Comparison of ENCODE assay signal across 8 mouse cellular contexts in the genomic region with DNA sequence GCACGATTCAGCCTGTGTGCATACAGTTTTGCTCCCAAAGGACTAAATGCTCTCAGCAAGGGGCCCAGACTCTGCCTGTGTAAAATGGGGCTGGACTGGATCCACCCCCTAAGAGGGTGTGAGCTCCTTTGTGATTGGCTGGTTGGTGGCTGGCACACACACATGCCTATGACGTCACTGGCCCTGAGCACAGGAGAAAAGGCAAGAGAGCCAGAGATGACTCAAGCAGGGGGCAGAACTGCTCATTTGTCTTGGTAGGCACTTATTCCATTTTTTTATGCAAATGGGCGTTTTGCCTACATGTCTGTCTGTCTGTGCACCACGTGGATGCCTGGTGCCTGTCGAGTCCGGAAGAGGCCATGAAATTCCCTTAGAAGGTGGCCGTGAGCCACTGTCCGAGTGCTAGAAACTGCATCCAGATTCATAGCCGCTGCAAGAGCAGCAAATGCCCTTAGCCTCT. TPM values are rescaled to one million over a fixed set of nuclear protein-coding genes. Genes with fewer than 3 reads are reported as not detected.
DNase-seq lines count a peak whose midpoint lies in the region; ATAC-seq and TF ChIP-seq lines count a peak whose summit lies in the region.

No protein-coding gene starts in this region.

- WGBS in forebrain, embryonic 10.5 days, result 34% methylated on average over 9 of the region's 9 CpGs
- WGBS in lung, embryonic 14.5 days, result 9% methylated on average over 9 of the region's 9 CpGs
- WGBS in neural tube, embryonic 15.5 days, result 21% methylated on average over 9 of the region's 9 CpGs

- peak; percentile 46 for DNase-seq in G1E (ENCODE audit: low spot score)
- peak; percentile 73 for DNase-seq in brain, embryonic 18.5 days (ENCODE audit: low read depth, low spot score)
- peak; percentile 72 for DNase-seq in forebrain, embryonic 10.5 days (ENCODE audit: extremely low spot score, low spot score)
- DNase-seq in heart, postnatal 4 days, result peak; percentile 64
- peak; percentile 44 to 63 for DNase-seq in layer of hippocampus, adult 8-10 months (ENCODE audit: low spot score in 2 of 2)
- peak; percentile 92 for DNase-seq in lung, embryonic 14.5 days
- DNase-seq in yolk sac, embryonic 10.5 days (ENCODE audit: low spot score), result peak; percentile 75

- no peak for TF ChIP-seq CTCF in G1E (IDR thresholded peaks at IDR 0.05; ENCODE audit: low read depth, low read length)
- 0 out of 2 replicates have a peak, but pooled peaks have one; percentile 1 for TF ChIP-seq CTCF in lung, embryonic 14.5 days (IDR thresholded peaks at IDR 0.05; ENCODE audit: low read depth)

- no peak overlapping the region for H3K9ac ChIP-seq in lung, embryonic 14.5 days
- H3K9ac ChIP-seq in neural tube, embryonic 15.5 days (replicated peaks), result peak overlapping the region; percentile 41

- H3K4me1 ChIP-seq in G1E (ENCODE audit: insufficient read depth, low read depth, low read length), result peaks cover 15% of the 10 kb centered on the region
- peaks cover 45% of the 10 kb centered on the region for H3K4me1 ChIP-seq in forebrain, embryonic 10.5 days
- peaks cover 5% of the 10 kb centered on the region for H3K4me1 ChIP-seq in lung, embryonic 14.5 days (ENCODE audit: insufficient read depth)
- H3K4me1 ChIP-seq in neural tube, embryonic 15.5 days, result peaks cover 15% of the 10 kb centered on the region; the same call in 1 of the 2 replicates

- H3K9me3 ChIP-seq in G1E (replicated peaks), result no peaks in the 10 kb centered on the region
- H3K9me3 ChIP-seq in forebrain, embryonic 10.5 days, result no peaks in the 10 kb centered on the region
- no peaks in the 10 kb centered on the region for H3K9me3 ChIP-seq in lung, embryonic 14.5 days (ENCODE audit: low read depth, low read length)
- no peaks in the 10 kb centered on the region for H3K9me3 ChIP-seq in neural tube, embryonic 15.5 days (replicated peaks)

- H3K4me2 ChIP-seq in lung, embryonic 14.5 days, result peak overlapping the region; percentile 57
- peak overlapping the region; percentile 51 for H3K4me2 ChIP-seq in neural tube, embryonic 15.5 days

- peaks cover 33% of the 10 kb centered on the region; the same call in 1 of the 2 replicates for H3K27me3 ChIP-seq in G1E (ENCODE audit: insufficient read depth, low read length)
- peaks cover 29% of the 10 kb centered on the region for H3K27me3 ChIP-seq in forebrain, embryonic 10.5 days (ENCODE audit: poor library complexity, severe bottlenecking)
- H3K27me3 ChIP-seq in lung, embryonic 14.5 days (ENCODE audit: insufficient read depth, low read length), result no peaks in the 10 kb centered on the region
- no peaks in the 10 kb centered on the region for H3K27me3 ChIP-seq in neural tube, embryonic 15.5 days (replicated peaks)

- H3K4me3 ChIP-seq in G1E (ENCODE audit: low read depth, low read length), result no peak overlapping the region
- H3K4me3 ChIP-seq in forebrain, embryonic 10.5 days, result peak overlapping the region; percentile 40
- no peak overlapping the region for H3K4me3 ChIP-seq in lung, embryonic 14.5 days (ENCODE audit: low read depth, low read length)
- peak overlapping the region; percentile 34 for H3K4me3 ChIP-seq in neural tube, embryonic 15.5 days (replicated peaks)

- ATAC-seq in G1E (ENCODE audit: extremely low read depth, insufficient number of reproducible peaks, low FRiP score, poor library complexity, severe bottlenecking), result peak; percentile 74; the same call in 1 of the 2 replicates
- peak; percentile 74 for ATAC-seq in lung, embryonic 14.5 days (ENCODE audit: insufficient read depth)
- ATAC-seq in neural tube, embryonic 15.5 days (ENCODE audit: low FRiP score), result peak; percentile 88; the same call in 1 of the 2 replicates

- no peaks in the 10 kb centered on the region for H3K36me3 ChIP-seq in G1E (replicated peaks)
- no peaks in the 10 kb centered on the region for H3K36me3 ChIP-seq in forebrain, embryonic 10.5 days (replicated peaks)
- no peaks in the 10 kb centered on the region for H3K36me3 ChIP-seq in lung, embryonic 14.5 days (ENCODE audit: insufficient read depth)
- H3K36me3 ChIP-seq in neural tube, embryonic 15.5 days, result no peaks in the 10 kb centered on the region

- peak overlapping the region; percentile 58; the same call in 1 of the 2 replicates for H3K27ac ChIP-seq in forebrain, embryonic 10.5 days
- no peak overlapping the region for H3K27ac ChIP-seq in lung, embryonic 14.5 days (ENCODE audit: low read depth)
- peak overlapping the region; percentile 64 for H3K27ac ChIP-seq in neural tube, embryonic 15.5 days (replicated peaks)

RNA-seq across cellular contexts. Expression of gene Slc2a7, which starts 10.7 kb away (rescaled TPM):
- total RNA-seq in G1E (2014; fragmentation: Nextera tagmentation) (0.68 TPM in 1 of 2 replicates, not detected in the other), G1E (2017) (0.22 TPM in 1 of 2 replicates, not detected in the other)
- polyA plus RNA-seq in G1E (2012), result not detected in 2 replicates
- not detected in 2 replicates for polyA plus RNA-seq in forebrain, embryonic 10.5 days (2016; fragmentation: Nextera tagmentation; extraction: Ambion mirVana)
- not detected for total RNA-seq in heart, postnatal 4 days (2021)
- total RNA-seq in layer of hippocampus, adult 8-10 months (2022), result not detected
- not detected in 2 replicates for polyA plus RNA-seq in lung, embryonic 14.5 days (2014; fragmentation: Nextera tagmentation; extraction: Ambion mirVana)
- not detected in 2 replicates for polyA plus RNA-seq in neural tube, embryonic 15.5 days (2015; fragmentation: Nextera tagmentation; extraction: Ambion mirVana)

RNA-seq across cellular contexts. Expression of gene Slc2a5, which starts 19.0 kb away (rescaled TPM):
- not detected in 2 replicates for total RNA-seq in G1E (2014; fragmentation: Nextera tagmentation)
- 0.16 TPM in 1 of 2 replicates, not detected in the other for total RNA-seq in G1E (2017)
- polyA plus RNA-seq in G1E (2012), result not detected in 2 replicates
- 1.3 and 1.6 TPM in 2 replicates for polyA plus RNA-seq in forebrain, embryonic 10.5 days (2016; fragmentation: Nextera tagmentation; extraction: Ambion mirVana)
- total RNA-seq in heart, postnatal 4 days (2021), result under 1 TPM; 0.36 to 0.61 TPM
- total RNA-seq in layer of hippocampus, adult 8-10 months (2022), result 10 to 100 TPM in 2 of 4 experiments, 1 to 10 TPM in 2; 7.5 to 18.1 (median 9.6) TPM
- 0.60 and 0.70 TPM in 2 replicates for polyA plus RNA-seq in lung, embryonic 14.5 days (2014; fragmentation: Nextera tagmentation; extraction: Ambion mirVana)
- polyA plus RNA-seq in neural tube, embryonic 15.5 days (2015; fragmentation: Nextera tagmentation; extraction: Ambion mirVana), result 2.4 and 2.7 TPM in 2 replicates

RNA-seq across cellular contexts. Expression of gene Gpr157, which starts 50.9 kb away (rescaled TPM):
- total RNA-seq in G1E (2014; fragmentation: Nextera tagmentation) (not detected in 2 replicates), G1E (2017) (0.06 and 0.11 TPM in 2 replicates)
- 0.01 TPM in 2 replicates for polyA plus RNA-seq in G1E (2012)
- polyA plus RNA-seq in forebrain, embryonic 10.5 days (2016; fragmentation: Nextera tagmentation; extraction: Ambion mirVana), result 0.32 and 0.41 TPM in 2 replicates
- 10 to 100 TPM; 14.1 to 19.8 TPM for total RNA-seq in heart, postnatal 4 days (2021)
- total RNA-seq in layer of hippocampus, adult 8-10 months (2022), result 1 to 10 TPM; 1.3 to 4.5 (median 2.3) TPM
- polyA plus RNA-seq in lung, embryonic 14.5 days (2014; fragmentation: Nextera tagmentation; extraction: Ambion mirVana), result 1.4 and 1.5 TPM in 2 replicates
- polyA plus RNA-seq in neural tube, embryonic 15.5 days (2015; fragmentation: Nextera tagmentation; extraction: Ambion mirVana), result 0.67 and 0.74 TPM in 2 replicates

Comparison
In these comparisons a context has a peak if more than half of its experiments do, and no peak if none do; other contexts are left out.
1. H3K4me3 ChIP-seq: peak in forebrain, embryonic 10.5 days (single experiment) and neural tube, embryonic 15.5 days (single experiment); none in G1E (single experiment) and lung, embryonic 14.5 days (single experiment).
2. Peak in every context shown above with its lines, with median percentiles within 50 percentile points of each other: ATAC-seq and DNase-seq.